Mouse (Mus musculus) cerebellum, postnatal 4 days (tissue): ENCODE data around the gene Gm906.
"Not testable (repeated sequence)": the region's sequence is repeated elsewhere in the genome, so short reads cannot be mapped to it uniquely, and the experiment has no call there.

ENCODE experiments used
- DNase-seq, 2 experiments: peaks; one replicate each; pipeline ENCODE4 v3.0.0; 2022; ENCODE audit warnings: low spot score in 2 of 2, mixed read lengths in 1 of 2

Gene Gm906

GRCm38 (mm10) chr13:50250208-50250607, at the start of gene Gm906:
Gm906 (minus strand) TSS chr13:50250308.
- not testable (repeated sequence) for DNase-seq

- not testable (repeated sequence) for DNase-seq
Measured at GRCm38 (mm10) chr13:50283308-50283707, 33.2 kb upstream of the Gm906 start.

- DNase-seq = no peak
Measured at GRCm38 (mm10) chr13:50236487-50236886, 13.6 kb downstream of the Gm906 start.

GRCm38 (mm10) chr13:50211842-50212241, 38.3 kb downstream of the Gm906 start:
- DNase-seq = peak in 1 of 2 experiments; percentile 32

- not testable (repeated sequence) for DNase-seq
Measured at GRCm38 (mm10) chr13:50210191-50210590, 39.9 kb downstream of the Gm906 start.

GRCm38 (mm10) chr13:50209651-50210050, 40.5 kb downstream of the Gm906 start:
- not testable (repeated sequence) for DNase-seq

GRCm38 (mm10) chr13:50207966-50208365, 42.1 kb downstream of the Gm906 start:
- no peak for DNase-seq

GRCm38 (mm10) chr13:50196831-50197230, 53.3 kb downstream of the Gm906 start:
- not testable (repeated sequence) for DNase-seq
